Mouse (Mus musculus): ENCODE results near the gene Tns1. TPM values are rescaled to one million over a fixed set of nuclear protein-coding genes. Genes with fewer than 3 reads are reported as not detected.

Gene Tns1
- polyA plus RNA-seq, 1 experiment from 2014 or later = 9.3 TPM

DNA sequence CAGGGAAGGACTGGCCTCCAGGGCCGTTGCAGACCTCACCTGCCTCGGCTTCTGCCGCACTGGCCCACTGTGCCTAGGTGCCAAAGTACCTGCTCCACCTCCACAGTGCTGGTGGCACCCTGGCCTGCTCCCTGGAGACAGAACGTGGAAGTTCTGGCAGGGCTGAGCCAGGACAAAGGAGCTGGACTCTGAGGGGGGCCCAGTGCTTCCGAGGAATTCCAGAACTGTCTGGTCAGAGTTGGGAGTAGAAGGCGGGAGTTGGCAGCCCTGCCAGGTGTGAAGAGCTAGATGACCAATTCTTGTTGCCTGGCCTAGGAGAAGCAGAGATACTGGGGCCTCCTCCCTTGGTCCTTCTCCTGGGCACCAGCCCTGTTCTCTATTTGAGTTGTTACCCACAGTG, 76.5 kb downstream of the Tns1 start:
- Histone ChIP-seq H3K27ac (ENCODE audit: low read depth, low read length) (no peak overlapping the region), H3K4me2 (no peak overlapping the region)

DNA sequence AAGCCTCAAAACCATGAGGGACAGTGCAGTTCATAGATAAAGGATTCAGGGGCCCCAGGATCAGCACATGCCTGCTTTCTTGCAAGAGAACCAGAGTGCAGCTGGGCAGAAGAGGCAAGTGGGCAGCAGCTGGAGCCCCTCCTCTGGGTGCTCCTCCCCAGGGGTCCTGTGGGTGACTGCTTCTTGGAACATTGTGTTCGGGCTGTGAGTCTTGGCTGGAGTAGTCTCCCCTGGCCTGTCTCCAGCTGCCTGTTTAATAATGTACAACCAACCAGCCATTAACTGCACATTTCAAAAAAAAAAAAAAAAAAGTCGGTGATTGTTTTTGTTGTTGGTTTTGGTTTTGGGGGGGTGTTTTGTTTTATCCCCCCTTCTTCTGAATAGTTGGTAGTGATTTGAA, 76.9 kb downstream of the Tns1 start:
- Histone ChIP-seq H3K9me3 (ENCODE audit: control insufficient read depth, low read length) (no peaks in the 10 kb centered on the region), H3K4me3 (ENCODE audit: low read depth, low read length) (no peak overlapping the region), H3K4me1 (ENCODE audit: control insufficient read depth, insufficient read depth, low read length) (no peaks in the 10 kb centered on the region), H3K9ac (ENCODE audit: low read length) (no peak overlapping the region), H3K27ac (ENCODE audit: low read depth, low read length) (no peak overlapping the region), H3K36me3 (ENCODE audit: control insufficient read depth, insufficient read depth, low read length) (no peaks in the 10 kb centered on the region), H3K27me3 (ENCODE audit: control insufficient read depth, insufficient read depth, low read length) (no peaks in the 10 kb centered on the region), H3K4me2 (no peak overlapping the region)
- WGBS = 93% methylated on average over 2 of the region's 2 CpGs
- DNase-seq (ENCODE audit: low spot score, missing footprints) = no peak
- no peak for ATAC-seq (ENCODE audit: low FRiP score)

More for the DNA sequence above, 76.5 kb downstream of the Tns1 start:
- Histone ChIP-seq H3K4me3 (ENCODE audit: low read depth, low read length) (no peak overlapping the region), H3K9me3 (ENCODE audit: control insufficient read depth, low read length) (no peaks in the 10 kb centered on the region), H3K9ac (ENCODE audit: low read length) (no peak overlapping the region), H3K4me1 (ENCODE audit: control insufficient read depth, insufficient read depth, low read length) (no peaks in the 10 kb centered on the region), H3K27me3 (ENCODE audit: control insufficient read depth, insufficient read depth, low read length) (no peaks in the 10 kb centered on the region), H3K36me3 (ENCODE audit: control insufficient read depth, insufficient read depth, low read length) (no peaks in the 10 kb centered on the region)
- DNase-seq (ENCODE audit: low spot score, missing footprints) (no peak), ATAC-seq (ENCODE audit: low FRiP score) (no peak)
- 74% methylated on average over 6 of the region's 6 CpGs for WGBS

GRCm38 (mm10) chr1:74045034-74045433, 79.2 kb downstream of the Tns1 start:
- Histone ChIP-seq H3K4me1 (ENCODE audit: control insufficient read depth, insufficient read depth, low read length) (peaks cover 7% of the 10 kb centered on the region; the same call in 1 of the 2 replicates), H3K9ac (ENCODE audit: low read length) (no peak overlapping the region), H3K4me2 (no peak overlapping the region), H3K27ac (ENCODE audit: low read depth, low read length) (no peak overlapping the region), H3K36me3 (ENCODE audit: control insufficient read depth, insufficient read depth, low read length) (no peaks in the 10 kb centered on the region), H3K9me3 (ENCODE audit: control insufficient read depth, low read length) (no peaks in the 10 kb centered on the region), H3K4me3 (ENCODE audit: low read depth, low read length) (no peak overlapping the region), H3K27me3 (ENCODE audit: control insufficient read depth, insufficient read depth, low read length) (no peaks in the 10 kb centered on the region)
- DNase-seq (ENCODE audit: low spot score, missing footprints) = no peak
- ATAC-seq (ENCODE audit: low FRiP score) = no peak
- 87% methylated on average over 2 of the region's 2 CpGs for WGBS

DNA sequence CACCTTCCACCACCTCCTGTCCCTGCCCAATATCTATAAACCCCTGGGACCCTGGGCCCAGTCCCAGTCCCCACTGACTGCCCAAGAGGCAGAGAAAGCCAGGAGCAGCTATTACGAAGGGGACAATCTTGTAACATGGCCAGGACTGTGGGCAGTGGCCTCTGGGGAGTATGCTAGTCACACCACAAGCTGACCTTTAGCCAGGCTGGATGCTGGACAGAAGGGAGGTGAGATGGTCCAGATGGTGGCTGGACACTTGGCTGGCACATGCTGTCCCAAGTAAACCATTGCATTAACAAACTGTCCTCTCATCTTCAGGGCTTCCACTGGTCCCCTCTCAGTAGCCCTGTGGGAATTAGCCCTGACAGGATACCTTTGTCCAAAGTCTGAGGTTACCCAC, 79.8 kb downstream of the Tns1 start:
- no peaks in the 10 kb centered on the region for H3K36me3 ChIP-seq (ENCODE audit: control insufficient read depth, insufficient read depth, low read length)
- H3K9me3 ChIP-seq (ENCODE audit: control insufficient read depth, low read length) = no peaks in the 10 kb centered on the region
- H3K4me2 ChIP-seq = no peak overlapping the region
- H3K27ac ChIP-seq (ENCODE audit: low read depth, low read length) = no peak overlapping the region
- 81% methylated on average over 1 of the region's 1 CpGs for WGBS
- no peaks in the 10 kb centered on the region for H3K27me3 ChIP-seq (ENCODE audit: control insufficient read depth, insufficient read depth, low read length)
- ATAC-seq (ENCODE audit: low FRiP score) = no peak
- no peak overlapping the region for H3K9ac ChIP-seq (ENCODE audit: low read length)
- DNase-seq (ENCODE audit: low spot score, missing footprints) = no peak
- no peak overlapping the region for H3K4me3 ChIP-seq (ENCODE audit: low read depth, low read length)
- peaks cover 7% of the 10 kb centered on the region; the same call in 1 of the 2 replicates for H3K4me1 ChIP-seq (ENCODE audit: control insufficient read depth, insufficient read depth, low read length)

DNA sequence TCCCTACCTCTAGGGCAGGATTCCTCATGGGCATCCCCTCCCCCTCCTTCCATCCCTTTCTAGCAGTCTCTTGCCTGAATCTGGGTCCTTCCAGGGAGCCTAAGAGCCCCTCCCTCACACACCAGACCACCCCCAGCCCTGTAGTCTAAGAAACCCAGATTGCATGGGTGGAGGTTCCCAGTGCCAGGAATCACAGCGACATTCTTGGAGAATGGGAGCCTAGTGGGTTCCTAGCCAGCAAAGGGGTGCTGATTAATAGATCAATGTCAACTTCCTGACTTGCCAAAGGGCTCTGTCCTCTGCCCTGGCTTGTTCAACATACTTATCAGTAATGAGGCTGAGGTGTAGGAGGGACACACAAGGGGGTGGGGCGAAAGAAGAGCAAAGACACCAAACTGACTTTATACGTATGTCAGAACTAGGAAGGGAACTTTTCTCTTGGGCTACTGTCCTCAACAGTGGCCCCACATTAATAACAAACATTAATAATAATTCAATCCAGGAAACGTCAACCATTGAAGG, 80.6 kb downstream of the Tns1 start:
- DNase-seq (ENCODE audit: low spot score, missing footprints) (no peak), ATAC-seq (ENCODE audit: low FRiP score) (no peak)
- Histone ChIP-seq H3K4me1 (ENCODE audit: control insufficient read depth, insufficient read depth, low read length) (peaks cover 7% of the 10 kb centered on the region; the same call in 1 of the 2 replicates), H3K9me3 (ENCODE audit: control insufficient read depth, low read length) (no peaks in the 10 kb centered on the region), H3K9ac (ENCODE audit: low read length) (no peak overlapping the region), H3K36me3 (ENCODE audit: control insufficient read depth, insufficient read depth, low read length) (no peaks in the 10 kb centered on the region), H3K27me3 (ENCODE audit: control insufficient read depth, insufficient read depth, low read length) (no peaks in the 10 kb centered on the region), H3K27ac (ENCODE audit: low read depth, low read length) (no peak overlapping the region), H3K4me2 (no peak overlapping the region), H3K4me3 (ENCODE audit: low read depth, low read length) (no peak overlapping the region)
- WGBS = 79% methylated on average over 4 of the region's 4 CpGs

DNA sequence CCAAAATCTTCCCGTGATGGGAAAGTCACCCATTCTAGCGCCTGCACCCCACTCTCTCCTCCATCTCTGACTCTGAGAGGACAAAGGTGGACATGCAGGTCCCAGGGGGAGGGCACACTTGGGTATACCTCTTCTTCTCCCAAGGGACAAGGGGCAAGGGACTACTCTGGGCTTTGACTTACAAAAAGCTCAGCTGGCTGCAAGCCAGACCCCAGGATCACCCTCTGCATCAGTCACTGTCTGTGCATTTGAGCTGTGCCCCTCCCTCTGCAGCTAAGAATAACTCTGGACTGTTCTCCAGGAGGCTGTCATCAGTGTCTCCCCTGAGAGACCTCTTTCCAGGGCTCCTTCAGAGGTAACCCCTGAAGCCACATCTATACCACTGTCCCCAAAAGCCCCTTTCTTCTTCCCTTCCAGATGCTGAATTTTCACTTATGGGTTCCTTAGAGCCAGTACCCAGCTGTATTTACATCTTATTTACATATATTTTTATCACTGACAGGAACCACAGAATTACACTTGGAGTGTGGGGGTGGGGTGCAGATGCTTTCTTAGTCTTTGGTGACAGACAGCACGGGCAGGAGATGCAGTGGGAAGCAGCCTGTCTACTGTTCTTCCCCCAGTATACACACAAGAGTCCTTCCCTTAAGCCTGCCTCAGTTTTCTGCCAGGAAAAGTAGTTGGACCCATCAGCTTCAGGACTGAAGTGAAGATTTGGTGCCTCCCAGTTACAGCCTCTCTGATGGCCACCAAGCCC, 81.4 kb downstream of the Tns1 start:
- DNase-seq (ENCODE audit: low spot score, missing footprints) = no peak
- no peaks in the 10 kb centered on the region for H3K36me3 ChIP-seq (ENCODE audit: control insufficient read depth, insufficient read depth, low read length)
- H3K9me3 ChIP-seq (ENCODE audit: control insufficient read depth, low read length) = no peaks in the 10 kb centered on the region
- no peak for ATAC-seq (ENCODE audit: low FRiP score)
- H3K4me2 ChIP-seq = no peak overlapping the region
- H3K27me3 ChIP-seq (ENCODE audit: control insufficient read depth, insufficient read depth, low read length) = no peaks in the 10 kb centered on the region
- H3K9ac ChIP-seq (ENCODE audit: low read length) = no peak overlapping the region
- H3K4me3 ChIP-seq (ENCODE audit: low read depth, low read length) = no peak overlapping the region
- WGBS = 71% methylated on average over 3 of the region's 3 CpGs
- no peak overlapping the region for H3K27ac ChIP-seq (ENCODE audit: low read depth, low read length)
- H3K4me1 ChIP-seq (ENCODE audit: control insufficient read depth, insufficient read depth, low read length) = peaks cover 7% of the 10 kb centered on the region; the same call in 1 of the 2 replicates

DNA sequence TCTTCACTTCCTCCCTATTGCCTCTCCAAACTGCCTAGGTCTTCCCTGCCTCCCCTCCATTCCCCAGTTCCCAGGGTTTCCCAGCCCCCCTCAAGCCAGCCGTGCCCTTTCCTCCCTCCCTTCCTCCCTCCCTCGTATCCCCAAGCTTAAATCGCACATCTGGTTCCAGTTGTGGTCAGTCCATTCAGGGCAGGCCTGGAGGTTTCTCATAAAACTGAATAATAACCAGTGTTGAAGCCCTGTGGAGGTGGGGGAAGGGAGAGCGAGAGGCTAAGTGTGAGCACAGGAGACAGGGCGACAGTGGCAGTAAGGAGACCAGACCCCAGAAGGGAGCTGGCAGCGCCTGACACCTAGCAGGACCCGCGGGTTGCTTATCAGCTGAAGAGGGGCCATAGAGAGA, 82.6 kb downstream of the Tns1 start:
- Histone ChIP-seq H3K36me3 (ENCODE audit: control insufficient read depth, insufficient read depth, low read length) (no peaks in the 10 kb centered on the region), H3K4me3 (ENCODE audit: low read depth, low read length) (no peak overlapping the region), H3K4me1 (ENCODE audit: control insufficient read depth, insufficient read depth, low read length) (peaks cover 13% of the 10 kb centered on the region; the same call in 1 of the 2 replicates), H3K27ac (ENCODE audit: low read depth, low read length) (no peak overlapping the region), H3K9ac (ENCODE audit: low read length) (no peak overlapping the region), H3K4me2 (no peak overlapping the region), H3K27me3 (ENCODE audit: control insufficient read depth, insufficient read depth, low read length) (peaks cover 4% of the 10 kb centered on the region), H3K9me3 (ENCODE audit: control insufficient read depth, low read length) (no peaks in the 10 kb centered on the region)
- 49% methylated on average over 8 of the region's 8 CpGs for WGBS
- ATAC-seq (ENCODE audit: low FRiP score) (no peak), DNase-seq (ENCODE audit: low spot score, missing footprints) (no peak)

GRCm38 (mm10) chr1:74041178-74041577, 83.1 kb downstream of the Tns1 start:
- no peaks in the 10 kb centered on the region for H3K9me3 ChIP-seq (ENCODE audit: control insufficient read depth, low read length)
- no peak for DNase-seq (ENCODE audit: low spot score, missing footprints)
- 81% methylated on average over 7 of the region's 7 CpGs for WGBS
- H3K4me1 ChIP-seq (ENCODE audit: control insufficient read depth, insufficient read depth, low read length) = peaks cover 16% of the 10 kb centered on the region
- H3K36me3 ChIP-seq (ENCODE audit: control insufficient read depth, insufficient read depth, low read length) = no peaks in the 10 kb centered on the region
- peaks cover 8% of the 10 kb centered on the region for H3K27me3 ChIP-seq (ENCODE audit: control insufficient read depth, insufficient read depth, low read length)
- no peak overlapping the region for H3K9ac ChIP-seq (ENCODE audit: low read length)
- H3K4me2 ChIP-seq = no peak overlapping the region
- H3K27ac ChIP-seq (ENCODE audit: low read depth, low read length) = no peak overlapping the region
- H3K4me3 ChIP-seq (ENCODE audit: low read depth, low read length) = no peak overlapping the region
- no peak for ATAC-seq (ENCODE audit: low FRiP score)

DNA sequence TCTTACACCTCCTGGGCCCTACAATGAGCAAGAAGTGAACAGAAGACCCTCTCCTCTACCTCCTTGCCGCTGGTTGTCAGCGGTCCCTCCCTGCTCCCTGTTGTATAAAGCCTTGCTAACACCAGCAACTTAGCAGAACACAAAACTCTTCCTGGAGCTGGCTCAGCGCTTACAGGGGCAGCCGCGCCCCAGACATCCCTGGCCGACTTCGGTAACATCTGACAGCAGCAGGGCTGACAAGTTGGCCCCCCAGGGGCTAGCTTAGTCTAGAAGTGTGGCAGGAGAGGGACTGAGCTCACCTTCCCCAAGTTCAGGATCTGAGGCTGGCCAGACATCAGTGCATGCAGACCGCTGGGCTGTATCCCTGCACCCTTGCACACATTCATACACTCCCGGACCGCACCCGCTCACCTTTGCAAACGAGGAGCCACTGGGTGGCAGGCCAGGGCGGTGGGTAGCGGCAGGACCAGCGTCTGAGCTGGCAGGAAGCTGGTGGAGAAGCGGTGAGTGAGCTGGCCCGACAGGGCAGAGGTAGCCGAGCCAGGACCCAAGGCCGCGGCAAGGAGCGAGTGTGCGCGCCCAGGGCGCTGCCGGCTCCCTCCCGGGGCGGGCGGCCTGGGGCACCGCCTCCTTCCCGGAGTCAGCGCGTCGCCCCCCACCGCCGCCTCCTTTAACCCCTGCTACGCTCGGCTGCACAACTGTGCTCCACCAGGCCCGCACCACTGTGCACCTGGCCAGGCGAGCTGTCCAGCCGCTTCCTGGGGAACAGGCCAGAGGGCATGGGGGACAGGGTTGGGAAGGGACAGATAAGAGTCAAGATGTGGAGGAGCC, 87.5 kb downstream of the Tns1 start:
- peaks cover 12% of the 10 kb centered on the region for H3K4me1 ChIP-seq (ENCODE audit: control insufficient read depth, insufficient read depth, low read length)
- peak overlapping the region; percentile 29 for H3K4me3 ChIP-seq (ENCODE audit: low read depth, low read length)

More for the DNA sequence above, 87.5 kb downstream of the Tns1 start:
- Histone ChIP-seq H3K9ac (ENCODE audit: low read length) (peak overlapping the region; percentile 48), H3K4me2 (peak overlapping the region; percentile 53), H3K36me3 (ENCODE audit: control insufficient read depth, insufficient read depth, low read length) (no peaks in the 10 kb centered on the region), H3K27ac (ENCODE audit: low read depth, low read length) (no peak overlapping the region), H3K9me3 (ENCODE audit: control insufficient read depth, low read length) (no peaks in the 10 kb centered on the region), H3K27me3 (ENCODE audit: control insufficient read depth, insufficient read depth, low read length) (peaks cover 12% of the 10 kb centered on the region)
- ATAC-seq (ENCODE audit: low FRiP score) (no peak; the same call in 1 of the 2 replicates), DNase-seq (ENCODE audit: low spot score, missing footprints) (peak; percentile 89)
- 3% methylated on average over 40 of the region's 40 CpGs for WGBS

All from midbrain, embryonic 11.5 days (tissue).